Mouse (Mus musculus) MEL (cell line): Measurements from ENCODE around the gene C330007P06Rik. TPM values are rescaled to one million over a fixed set of nuclear protein-coding genes. Genes with fewer than 3 reads are reported as not detected.

Experiments used
- DNase-seq: peaks from one replicate; pipeline ENCODE4 v3.0.0; 2011; ENCODE audit warnings: low read depth, low spot score
- H3K27ac ChIP-seq: 2 replicates; pipeline ENCODE4 v1.5.1; 2012; ENCODE audit warnings: low read depth, mild to moderate bottlenecking, control low read depth, low read length, moderate library complexity; ENCODE audit not compliant: control insufficient read depth
- H3K27me3 ChIP-seq, 2 experiments: fragments of 150-350 bp in 1 of 2; sonication (generic) in 1 of 2; 2 replicates each; pipeline ENCODE4 v1.6.1; 2012; ENCODE audit warnings: low read length in 2 of 2, mild to moderate bottlenecking in 2 of 2, improper control_type of control experiment in 1 of 2, moderate library complexity in 1 of 2; ENCODE audit not compliant: insufficient read depth in 2 of 2, control insufficient read depth in 1 of 2
- H3K36me3 ChIP-seq, 2 experiments: 2 replicates each; pipeline ENCODE4 v1.6.1; 2012 to 2014; ENCODE audit warnings: low read length in 2 of 2, improper control_type of control experiment in 1 of 2, inconsistent platforms in 1 of 2, mild to moderate bottlenecking in 1 of 2; ENCODE audit not compliant: insufficient read depth in 2 of 2, control insufficient read depth in 1 of 2
- H3K4me1 ChIP-seq, 2 experiments: fragments of 150-350 bp in 1 of 2; sonication (generic) in 1 of 2; 2 replicates each; pipeline ENCODE4 v1.6.1; 2012; ENCODE audit warnings: low read length in 2 of 2, improper control_type of control experiment in 1 of 2, mild to moderate bottlenecking in 1 of 2; ENCODE audit not compliant: insufficient read depth in 2 of 2, control insufficient read depth in 1 of 2
- H3K4me3 ChIP-seq, 2 experiments: fragments of 150-350 bp in 1 of 2; sonication (generic) in 1 of 2; 2 replicates each; pipeline ENCODE4 v1.5.1; 2012; ENCODE audit warnings: low read depth in 2 of 2, low read length in 2 of 2, mild to moderate bottlenecking in 2 of 2, moderate library complexity in 2 of 2, control low read depth in 1 of 2, improper control_type of control experiment in 1 of 2; ENCODE audit not compliant: control insufficient read depth in 1 of 2, insufficient read depth in 1 of 2
- H3K79me2 ChIP-seq: 2 replicates; pipeline ENCODE4 v1.6.1; 2012; ENCODE audit warnings: mild to moderate bottlenecking, low read length, moderate library complexity; ENCODE audit not compliant: control insufficient read depth, poor library complexity, insufficient read depth
- H3K9ac ChIP-seq: 2 replicates; pipeline ENCODE4 v1.6.1; 2012; ENCODE audit warnings: low read depth, mild to moderate bottlenecking, control low read depth, low read length, moderate library complexity; ENCODE audit not compliant: control insufficient read depth, poor library complexity, severe bottlenecking
- H3K9me3 ChIP-seq: fragments of 150-350 bp; sonication (generic); replicated peaks from 2 replicates; pipeline ENCODE4 v1.6.1; 2012; ENCODE audit warnings: mild to moderate bottlenecking, low read length, improper control_type of control experiment, moderate library complexity; ENCODE audit not compliant: insufficient read depth
- CTCF ChIP-seq, 3 experiments: IDR thresholded peaks in 2 of 3; conservative IDR thresholded peaks in 1 of 3; 2 replicates each; pipeline ENCODE4 v1.5.1; 2011 to 2012; ENCODE audit warnings: low read length in 3 of 3, low read depth in 2 of 3, mild to moderate bottlenecking in 2 of 3, improper control_type of control experiment in 1 of 3, inconsistent platforms in 1 of 3, mixed read lengths in 1 of 3, moderate library complexity in 1 of 3; ENCODE audit not compliant: control insufficient read depth in 1 of 3, insufficient read depth in 1 of 3, poor library complexity in 1 of 3, severe bottlenecking in 1 of 3
- E2F4 ChIP-seq: IDR thresholded peaks from 2 replicates; pipeline ENCODE4 v1.6.1; 2011; ENCODE audit warnings: low read depth, low read length, improper control_type of control experiment, borderline replicate concordance
- MEF2A ChIP-seq: IDR thresholded peaks from 2 replicates; pipeline ENCODE4 v1.6.1; 2014; ENCODE audit warnings: low read depth, mild to moderate bottlenecking, inconsistent platforms, low read length, improper control_type of control experiment; ENCODE audit not compliant: poor library complexity, insufficient replicate concordance, severe bottlenecking; ENCODE audit errors: extremely low read depth
- MYC ChIP-seq: IDR thresholded peaks from 2 replicates; pipeline ENCODE4 v1.6.1; 2011; ENCODE audit warnings: low read depth, mild to moderate bottlenecking, low read length, improper control_type of control experiment, moderate library complexity
- NELFE ChIP-seq: IDR thresholded peaks from 2 replicates; pipeline ENCODE4 v1.6.1; 2011; ENCODE audit warnings: low read depth, low read length, improper control_type of control experiment
- RAD21 ChIP-seq: IDR thresholded peaks from 2 replicates; pipeline ENCODE4 v1.6.1; 2011; ENCODE audit warnings: mild to moderate bottlenecking, low read depth, low read length, improper control_type of control experiment
- SIN3A ChIP-seq: IDR thresholded peaks from 2 replicates; pipeline ENCODE4 v1.6.1; 2012; ENCODE audit warnings: low read length, improper control_type of control experiment, inconsistent platforms
- SMC3 ChIP-seq: IDR thresholded peaks from 2 replicates; pipeline ENCODE4 v1.6.1; 2011; ENCODE audit warnings: low read depth, low read length, improper control_type of control experiment
- TAL1 ChIP-seq: IDR thresholded peaks from 2 replicates; pipeline ENCODE4 v1.6.1; 2012; ENCODE audit warnings: mild to moderate bottlenecking, inconsistent platforms, low read length, moderate library complexity, mixed read lengths
- TCF12 ChIP-seq: IDR thresholded peaks from 2 replicates; pipeline ENCODE4 v1.6.1; 2014; ENCODE audit warnings: low read depth, mild to moderate bottlenecking, inconsistent platforms, low read length, improper control_type of control experiment, moderate library complexity
- USF2 ChIP-seq, 2 experiments: IDR thresholded peaks; 2 replicates each; pipeline ENCODE4 v1.6.1; 2011 to 2012; ENCODE audit warnings: improper control_type of control experiment in 2 of 2, low read length in 2 of 2, borderline replicate concordance in 1 of 2, inconsistent platforms in 1 of 2, low read depth in 1 of 2, mild to moderate bottlenecking in 1 of 2; ENCODE audit not compliant: insufficient read depth in 1 of 2
- ZNF384 ChIP-seq: IDR thresholded peaks from 2 replicates; pipeline ENCODE4 v1.6.1; 2012; ENCODE audit warnings: low read depth, mild to moderate bottlenecking, inconsistent platforms, low read length, improper control_type of control experiment
- polyA plus RNA-seq, 2 experiments: library from polyadenylated mRNA; stranded (reverse) in 1 of 2; unstranded in 1 of 2; fragments of >175 nt in 1 of 2; fragments of >200 nt in 1 of 2; gene quantifications; 2 replicates each; pipeline versions ENCODE4 v1.2.1 to v1.2.4; 2012; ENCODE audit warnings: low replicate concordance in 2 of 2, low read depth in 1 of 2; ENCODE audit not compliant: insufficient read length in 2 of 2, insufficient read depth in 1 of 2, missing spikeins in 1 of 2
- total RNA-seq: library from RNA; depleted of rRNA; stranded (reverse); fragments of 300-350 nt; gene quantifications from 2 replicates; pipeline ENCODE4 v1.2.3, GENCODE M21; 2012

Gene C330007P06Rik
- total and polyA plus RNA-seq, 3 experiments: 15.1 to 17.1 TPM; not detected in 1

DNA sequence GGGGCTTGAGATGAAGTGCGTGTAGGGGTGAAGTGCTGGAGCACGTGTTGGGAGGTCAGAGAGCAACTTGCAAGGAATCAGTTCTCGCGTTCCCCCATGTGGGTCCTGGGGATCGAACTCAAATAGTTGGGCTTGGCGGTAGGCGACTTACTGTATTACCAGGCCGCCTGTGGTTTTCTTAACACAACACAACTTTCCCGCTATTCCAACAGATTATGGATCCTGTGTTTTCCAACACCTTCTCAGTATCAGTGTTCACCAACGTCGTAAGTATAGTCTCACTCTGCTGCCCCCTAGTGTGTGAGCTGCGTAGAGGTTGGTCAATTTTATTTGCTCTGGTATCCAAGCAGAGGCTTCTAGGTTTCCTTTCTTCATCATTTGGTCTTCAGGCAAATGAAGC is 37.4 kb upstream of the C330007P06Rik start:
- Histone ChIP-seq H3K9ac (no peak overlapping the region), H3K4me1 (no peaks in the 10 kb centered on the region; a peak in 1 of 4 replicates), H3K27me3 (no peaks in the 10 kb centered on the region), H3K4me3 (no peak overlapping the region), H3K79me2 (no peaks in the 10 kb centered on the region), H3K9me3 (no peaks in the 10 kb centered on the region), H3K27ac (no peak overlapping the region), H3K36me3 (no peaks in the 10 kb centered on the region)
- peak; percentile 48 to 66 (median 57) for TF ChIP-seq CTCF (IDR thresholded peaks at IDR 0.05 in 2 of 3, conservative IDR thresholded peaks at IDR 0.05 in 1 of 3; ENCODE audit: control insufficient read depth in 1 of 3, insufficient read depth in 1 of 3, low read depth in 2 of 3, low read length in 3 of 3, poor library complexity in 1 of 3, severe bottlenecking in 1 of 3)
- TF ChIP-seq RAD21: peak; percentile 26
- TF ChIP-seq SMC3: peak; percentile 50
- TF ChIP-seq SIN3A: no peak
- DNase-seq: peak; percentile 63

DNA sequence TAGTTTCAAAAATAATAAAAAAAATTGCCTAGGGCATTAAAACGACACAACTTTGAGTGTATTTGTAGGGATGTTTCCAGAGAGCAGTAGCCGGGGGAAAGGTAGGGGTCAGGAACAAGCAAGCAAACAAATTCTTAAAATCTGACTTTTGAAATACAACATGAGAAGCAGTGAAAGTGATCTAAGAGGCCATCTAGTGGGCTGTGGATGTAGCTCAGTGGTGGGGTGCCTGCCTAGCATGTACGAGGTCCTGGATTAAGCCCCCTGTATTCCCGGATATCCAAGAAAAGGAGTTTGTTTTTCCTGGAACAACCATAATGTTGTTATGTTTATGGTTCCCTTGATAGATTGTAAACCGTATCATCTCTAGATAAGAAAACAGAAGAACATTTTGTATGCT is 32.6 kb upstream of the C330007P06Rik start:
- H3K9me3 ChIP-seq: no peaks in the 10 kb centered on the region
- no peak overlapping the region for H3K27ac ChIP-seq
- peaks cover 15% of the 10 kb centered on the region for H3K79me2 ChIP-seq
- no peak for TF ChIP-seq NELFE
- TF ChIP-seq MEF2A: no peak
- peak; percentile 45 for TF ChIP-seq SMC3
- TF ChIP-seq TAL1: no peak
- no peak for TF ChIP-seq ZNF384
- TF ChIP-seq MYC: no peak
- TF ChIP-seq TCF12: no peak
- TF ChIP-seq CTCF (IDR thresholded peaks at IDR 0.05 in 2 of 3, conservative IDR thresholded peaks at IDR 0.05 in 1 of 3; ENCODE audit: control insufficient read depth in 1 of 3, insufficient read depth in 1 of 3, low read depth in 2 of 3, low read length in 3 of 3, poor library complexity in 1 of 3, severe bottlenecking in 1 of 3): peak; percentile 24 to 53 (median 32); a peak in 3 of 6 replicates
- no peak for TF ChIP-seq USF2 (IDR thresholded peaks at IDR 0.05; ENCODE audit: borderline replicate concordance in 1 of 2, insufficient read depth in 1 of 2, low read depth in 1 of 2, low read length in 2 of 2)
- no peak for TF ChIP-seq E2F4
- TF ChIP-seq RAD21: peak; percentile 39
- H3K4me3 ChIP-seq: peak overlapping the region in 1 of 2 experiments; percentile 42; a peak in 2 of 4 replicates
- H3K36me3 ChIP-seq: peaks cover 0 to 7% of the 10 kb centered on the region in 2 experiments; a peak in 2 of 4 replicates
- DNase-seq: peak; percentile 56
- H3K27me3 ChIP-seq: no peaks in the 10 kb centered on the region
- H3K9ac ChIP-seq: peak overlapping the region; percentile 55; the same call in 1 of the 2 replicates
- H3K4me1 ChIP-seq: peaks cover 0 to 3% of the 10 kb centered on the region in 2 experiments; a peak in 2 of 4 replicates
